Comparison of ENCODE assay signal across 20 mouse cellular contexts in the genomic region with DNA sequence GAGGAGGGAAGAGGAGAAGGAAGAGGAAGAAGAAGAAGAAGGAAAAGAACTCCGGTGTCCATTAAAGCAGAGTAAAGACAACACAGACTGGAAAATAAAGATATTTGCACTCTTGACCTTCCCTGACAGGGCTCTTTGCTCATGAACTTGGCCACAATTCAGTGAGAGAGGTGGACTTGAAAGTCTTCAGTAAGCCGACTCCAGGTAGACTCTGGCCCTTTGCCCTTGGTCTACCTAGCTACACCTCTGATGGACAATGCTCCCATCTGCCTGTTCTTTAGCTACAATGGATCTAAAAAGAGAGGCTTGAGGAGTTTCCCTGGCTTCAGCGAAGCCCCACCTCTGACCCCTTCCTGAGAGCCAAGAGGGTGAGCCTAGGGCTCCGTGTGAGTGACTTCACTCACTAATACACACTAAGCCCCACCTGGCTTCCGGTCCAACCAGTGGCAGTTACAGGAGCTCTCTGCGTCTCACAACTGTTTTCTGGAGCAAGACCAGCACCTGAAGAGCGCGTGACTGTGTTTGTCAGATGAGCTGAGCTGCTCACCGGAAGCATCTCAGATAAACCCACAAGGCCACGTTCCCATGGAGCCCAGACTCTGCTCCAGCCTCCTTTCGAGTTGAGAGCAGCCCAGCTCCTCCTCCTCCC.
DNase-seq lines count a peak whose midpoint lies in the region; ATAC-seq and TF ChIP-seq lines count a peak whose summit lies in the region.
"Had no signal": no experiment of that assay in that cellular context is flagged by ENCODE, and none has a peak within 500 bp of the region (broad histone marks: within the 10 kb centered on the region; RNA-seq: fewer than 3 reads in every experiment).

No protein-coding gene starts in this region.

- WGBS in kidney, adult 2 months: 76% methylated on average over 11 of the region's 11 CpGs
- 72% methylated on average over 11 of the region's 11 CpGs for WGBS in kidney, embryonic 14.5 days
- 61% methylated on average over 11 of the region's 11 CpGs for WGBS in liver, postnatal 0 days (ENCODE audit: insufficient replicate concordance)
- 75% methylated on average over 11 of the region's 11 CpGs for WGBS in liver, embryonic 11.5 days
- WGBS in intestine, postnatal 0 days: 69% methylated on average over 11 of the region's 11 CpGs

- DNase-seq in kidney, adult 2 months: peak; percentile 69
- DNase-seq in liver, postnatal 0 days: no peak
- DNase-seq in liver, embryonic 11.5 days (ENCODE audit: low spot score): no peak
- DNase-seq in lung, postnatal 25 days (ENCODE audit: low spot score): peak; percentile 19
- no peak for DNase-seq in layer of hippocampus, postnatal 10 days (ENCODE audit: low spot score in 2 of 2)
- DNase-seq: adrenal gland, postnatal 10 days; gastrocnemius, postnatal 25 days; heart, adult 2 months; right cerebral cortex, postnatal 4 days; thymus, postnatal 4 days had no signal

- TF ChIP-seq POLR2A in kidney, adult 2 months (IDR thresholded peaks at IDR 0.05; ENCODE audit: low read depth, low read length): no peak

- no peaks in the 10 kb centered on the region for H3K36me3 ChIP-seq in kidney, adult 2 months (ENCODE audit: control insufficient read depth, insufficient read depth, low read length)
- no peaks in the 10 kb centered on the region for H3K36me3 ChIP-seq in kidney, embryonic 14.5 days (ENCODE audit: control insufficient read depth, insufficient read depth, low read length)
- H3K36me3 ChIP-seq in liver, postnatal 0 days (replicated peaks; ENCODE audit: insufficient read depth, low read length): no peaks in the 10 kb centered on the region
- no peaks in the 10 kb centered on the region for H3K36me3 ChIP-seq in liver, embryonic 11.5 days (ENCODE audit: control insufficient read depth, insufficient read depth, low read length)
- H3K36me3 ChIP-seq in intestine, postnatal 0 days (ENCODE audit: control insufficient read depth, insufficient read depth): no peaks in the 10 kb centered on the region
- H3K36me3 ChIP-seq: embryonic facial prominence, embryonic 13.5 days; heart, embryonic 15.5 days; limb, embryonic 13.5 days; midbrain, embryonic 10.5 days had no signal

- no peaks in the 10 kb centered on the region for H3K4me1 ChIP-seq in kidney, adult 2 months (ENCODE audit: control insufficient read depth, insufficient read depth, low read length)
- H3K4me1 ChIP-seq in kidney, embryonic 14.5 days (ENCODE audit: control insufficient read depth, insufficient read depth, low read length): peaks cover 5% of the 10 kb centered on the region; the same call in 1 of the 2 replicates
- peaks cover 18% of the 10 kb centered on the region for H3K4me1 ChIP-seq in liver, postnatal 0 days (ENCODE audit: insufficient read depth)
- H3K4me1 ChIP-seq in liver, embryonic 11.5 days (replicated peaks; ENCODE audit: control insufficient read depth, insufficient read depth, low read length): no peaks in the 10 kb centered on the region
- no peaks in the 10 kb centered on the region for H3K4me1 ChIP-seq in intestine, postnatal 0 days (replicated peaks; ENCODE audit: control insufficient read depth, insufficient read depth, low read length)
- H3K4me1 ChIP-seq: embryonic facial prominence, embryonic 13.5 days; heart, embryonic 15.5 days; midbrain, embryonic 10.5 days had no signal

- H3K4me2 ChIP-seq in kidney, embryonic 14.5 days (replicated peaks; ENCODE audit: low read depth, low read length): no peak overlapping the region
- H3K4me2 ChIP-seq in liver, postnatal 0 days (ENCODE audit: low read depth, low read length): 0 out of 2 replicates have a peak overlapping the region, but pooled peaks have one; percentile 18
- no peak overlapping the region for H3K4me2 ChIP-seq in liver, embryonic 11.5 days
- 0 out of 2 replicates have a peak overlapping the region, but pooled peaks have one; percentile 30 for H3K4me2 ChIP-seq in intestine, postnatal 0 days (replicated peaks; ENCODE audit: low read depth)
- H3K4me2 ChIP-seq: embryonic facial prominence, embryonic 13.5 days; heart, embryonic 15.5 days; limb, embryonic 13.5 days had no signal

- TF ChIP-seq EP300 in liver, postnatal 0 days (IDR thresholded peaks at IDR 0.05; ENCODE audit: low read depth): no peak

- no peak overlapping the region for H3K4me3 ChIP-seq in kidney, adult 2 months (ENCODE audit: insufficient read depth, low read depth, low read length)
- H3K4me3 ChIP-seq in kidney, embryonic 14.5 days (ENCODE audit: low read length): no peak overlapping the region
- H3K4me3 ChIP-seq in liver, postnatal 0 days (ENCODE audit: low read depth, low read length): no peak overlapping the region
- no peak overlapping the region for H3K4me3 ChIP-seq in liver, embryonic 11.5 days (ENCODE audit: low read depth, low read length)
- H3K4me3 ChIP-seq in intestine, postnatal 0 days (ENCODE audit: low read depth, low read length): no peak overlapping the region
- H3K4me3 ChIP-seq: embryonic facial prominence, embryonic 13.5 days; heart, adult 2 months; heart, embryonic 15.5 days; limb, embryonic 13.5 days; midbrain, embryonic 10.5 days had no signal

- H3K27me3 ChIP-seq in kidney, adult 2 months (replicated peaks; ENCODE audit: control insufficient read depth, insufficient read depth, low read length): no peaks in the 10 kb centered on the region
- H3K27me3 ChIP-seq in kidney, embryonic 14.5 days (ENCODE audit: control insufficient read depth, insufficient read depth, low read length): no peaks in the 10 kb centered on the region
- H3K27me3 ChIP-seq in liver, postnatal 0 days (ENCODE audit: insufficient read depth, low read length): no peaks in the 10 kb centered on the region
- no peaks in the 10 kb centered on the region for H3K27me3 ChIP-seq in liver, embryonic 11.5 days (replicated peaks; ENCODE audit: control insufficient read depth, insufficient read depth, low read length)
- H3K27me3 ChIP-seq in intestine, postnatal 0 days (replicated peaks; ENCODE audit: control insufficient read depth, insufficient read depth, low read length): no peaks in the 10 kb centered on the region
- H3K27me3 ChIP-seq: embryonic facial prominence, embryonic 13.5 days; heart, embryonic 15.5 days; limb, embryonic 13.5 days had no signal

- H3K9me3 ChIP-seq in kidney, embryonic 14.5 days (ENCODE audit: control insufficient read depth, low read length): no peaks in the 10 kb centered on the region
- no peaks in the 10 kb centered on the region for H3K9me3 ChIP-seq in liver, postnatal 0 days (ENCODE audit: low read length)
- no peaks in the 10 kb centered on the region for H3K9me3 ChIP-seq in liver, embryonic 11.5 days (ENCODE audit: control insufficient read depth, low read length)
- no peaks in the 10 kb centered on the region for H3K9me3 ChIP-seq in intestine, postnatal 0 days (ENCODE audit: control insufficient read depth)
- H3K9me3 ChIP-seq: embryonic facial prominence, embryonic 13.5 days; heart, embryonic 15.5 days; limb, embryonic 13.5 days; midbrain, embryonic 10.5 days had no signal

- no peak overlapping the region for H3K27ac ChIP-seq in kidney, adult 2 months (ENCODE audit: insufficient read depth, low read depth, low read length)
- no peak overlapping the region for H3K27ac ChIP-seq in kidney, embryonic 14.5 days (ENCODE audit: low read depth, low read length)
- peak overlapping the region; percentile 70 for H3K27ac ChIP-seq in liver, postnatal 0 days (ENCODE audit: low read depth)
- no peak overlapping the region for H3K27ac ChIP-seq in liver, embryonic 11.5 days (ENCODE audit: low read depth, low read length)
- no peak overlapping the region for H3K27ac ChIP-seq in intestine, postnatal 0 days (ENCODE audit: low read depth, low read length)
- H3K27ac ChIP-seq: embryonic facial prominence, embryonic 13.5 days; heart, adult 2 months; heart, embryonic 15.5 days; kidney, postnatal 0 days; limb, embryonic 13.5 days; macrophage; midbrain, embryonic 10.5 days had no signal

- ATAC-seq in kidney, embryonic 14.5 days (ENCODE audit: low FRiP score, low TSS enrichment): no peak
- ATAC-seq in liver, postnatal 0 days: peak; percentile 13; the same call in 1 of the 2 replicates
- ATAC-seq in liver, embryonic 11.5 days (replicated peaks; ENCODE audit: low FRiP score): no peak
- no peak for ATAC-seq in intestine, postnatal 0 days
- ATAC-seq: forebrain, embryonic 16.5 days; hindbrain, embryonic 16.5 days had no signal

- H3K9ac ChIP-seq in kidney, embryonic 14.5 days (ENCODE audit: low read depth, low read length): no peak overlapping the region
- H3K9ac ChIP-seq in liver, postnatal 0 days (replicated peaks): no peak overlapping the region; the same call in 1 of the 2 replicates
- no peak overlapping the region for H3K9ac ChIP-seq in liver, embryonic 11.5 days (ENCODE audit: low read depth, low read length)
- H3K9ac ChIP-seq in intestine, postnatal 0 days (ENCODE audit: low read depth, low read length): no peak overlapping the region
- H3K9ac ChIP-seq: embryonic facial prominence, embryonic 13.5 days; heart, embryonic 15.5 days; limb, embryonic 13.5 days had no signal

- TF ChIP-seq CTCF in kidney, adult 2 months (conservative IDR thresholded peaks at IDR 0.05; ENCODE audit: insufficient read depth, insufficient read length, low read depth, low read length): no peak
- no peak for TF ChIP-seq CTCF in liver, postnatal 0 days (IDR thresholded peaks at IDR 0.05; ENCODE audit: low read depth)
- no peak for TF ChIP-seq CTCF in intestine, postnatal 0 days (IDR thresholded peaks at IDR 0.05; ENCODE audit: low read depth)

Comparison
In these comparisons a context has a peak if more than half of its experiments do, and no peak if none do; other contexts are left out.
1. H3K4me2 ChIP-seq: peak in liver, postnatal 0 days (single experiment) and intestine, postnatal 0 days (single experiment); none in kidney, embryonic 14.5 days (single experiment) and liver, embryonic 11.5 days (single experiment).
2. DNase-seq: peak in kidney, adult 2 months (single experiment) and lung, postnatal 25 days (single experiment); none in liver, postnatal 0 days (single experiment), liver, embryonic 11.5 days (single experiment) and layer of hippocampus, postnatal 10 days (0 of 2).